Mouse (Mus musculus) midbrain, postnatal 0 days (tissue): ENCODE measurements around the gene Actl6a. TPM values are rescaled to one million over a fixed set of nuclear protein-coding genes. Genes with fewer than 3 reads are reported as not detected.

Experiments used
- ATAC-seq: fragments of 200-750 bp; cut with Nextera tagmentation; 2 replicates; pipeline ENCODE4 v1.8.0; 2017; ENCODE audit warnings: moderate number of reproducible peaks, mild to moderate bottlenecking, moderate TSS enrichment, moderate library complexity; ENCODE audit not compliant: low FRiP score
- DNase-seq: peaks from one replicate; pipeline ENCODE4 v3.0.0-alpha.2; 2015; ENCODE audit warnings: low spot score
- H3K27ac ChIP-seq: fragments of 300-500 bp; sonication (generic); 2 replicates; pipeline ENCODE4 v1.5.1; 2014; ENCODE audit warnings: low read depth, mild to moderate bottlenecking, low read length, mixed read lengths
- H3K27me3 ChIP-seq: fragments of 300-500 bp; sonication (generic); 2 replicates; pipeline ENCODE4 v1.6.1; 2014; ENCODE audit warnings: low read length, control low read depth, mixed read lengths; ENCODE audit not compliant: insufficient read depth
- H3K36me3 ChIP-seq: fragments of 300-500 bp; sonication (generic); 2 replicates; pipeline ENCODE4 v1.6.1; 2014; ENCODE audit warnings: low read length, control low read depth, mixed read lengths; ENCODE audit not compliant: insufficient read depth
- H3K4me1 ChIP-seq: fragments of 300-500 bp; sonication (generic); 2 replicates; pipeline ENCODE4 v1.6.1; 2014; ENCODE audit warnings: mild to moderate bottlenecking, control low read depth, antibody characterized with exemption, low read length, mixed read lengths; ENCODE audit not compliant: insufficient read depth
- H3K4me2 ChIP-seq: fragments of 300-500 bp; sonication (generic); 2 replicates; pipeline ENCODE4 v1.6.1; 2014; ENCODE audit warnings: low read depth, mild to moderate bottlenecking, low read length, mixed read lengths; ENCODE audit not compliant: poor library complexity, severe bottlenecking
- H3K4me3 ChIP-seq: fragments of 300-500 bp; sonication (generic); 2 replicates; pipeline ENCODE4 v1.5.1; 2014; ENCODE audit warnings: low read depth, mild to moderate bottlenecking, low read length, moderate library complexity
- H3K9ac ChIP-seq: fragments of 300-500 bp; sonication (generic); replicated peaks from 2 replicates; pipeline ENCODE4 v1.6.1; 2014; ENCODE audit warnings: mild to moderate bottlenecking, low read length, moderate library complexity, mixed read lengths; ENCODE audit not compliant: poor library complexity, severe bottlenecking
- H3K9me3 ChIP-seq: fragments of 300-500 bp; sonication (generic); 2 replicates; pipeline ENCODE4 v1.6.1; 2016; ENCODE audit warnings: low read length, control low read depth
- CTCF ChIP-seq: IDR thresholded peaks from 2 replicates; pipeline ENCODE4 v1.5.1; 2016; ENCODE audit warnings: antibody characterized with exemption, mild to moderate bottlenecking
- WGBS: fragments of 180-500 bp; shearing (Covaris S2); extraction: QIAGEN DNeasy Blood & Tissue Kit; methylation state at CpG from one replicate; pipeline ENCODE4 v1.1.7; 2014; 5-methylcytosine and 5-hydroxymethylcytosine counted together
- polyA plus RNA-seq: library from polyadenylated mRNA; unstranded; fragments of >200 nt; fragmentation: Nextera tagmentation; extraction: Ambion mirVana; gene quantifications from 2 replicates; pipeline ENCODE4 v1.2.1, GENCODE M21; 2015
- total RNA-seq: library from RNA; depleted of rRNA; stranded (reverse); fragments of >200 nt; gene quantifications from 2 replicates; pipeline ENCODE4 v1.2.3, GENCODE M21; 2014; rRNA removed

Gene Actl6a
- total and polyA plus RNA-seq, 2 experiments from 2014 or later, result 17.5 to 39.3 TPM

GRCm38 (mm10) chr3:32770781-32771180 lies 64.7 kb downstream of the Actl6a start:
- DNase-seq, result no peak
- Histone ChIP-seq H3K27ac (no peak overlapping the region), H3K9me3 (no peaks in the 10 kb centered on the region), H3K4me2 (no peak overlapping the region), H3K9ac (no peak overlapping the region), H3K27me3 (no peaks in the 10 kb centered on the region), H3K4me1 (no peaks in the 10 kb centered on the region), H3K4me3 (no peak overlapping the region), H3K36me3 (no peaks in the 10 kb centered on the region)
- no peak for TF ChIP-seq CTCF
- ATAC-seq, result no peak
- 72% methylated on average over 2 of the region's 2 CpGs for WGBS

Other genes starting within 250 kb of the Actl6a start
- gene Kcnmb3, start 214.1 kb upstream of the Actl6a start, total RNA-seq, result 0.24 TPM in 1 of 2 replicates, not detected in the other
- gene Kcnmb3, start 214.1 kb upstream of the Actl6a start, polyA plus RNA-seq, result 0.09 and 0.12 TPM in 2 replicates
- 50.2 and 64.6 TPM in 2 replicates for gene Zfp639, start 196.0 kb upstream of the Actl6a start, total RNA-seq
- 40.6 and 43.5 TPM in 2 replicates for gene Zfp639, start 196.0 kb upstream of the Actl6a start, polyA plus RNA-seq
- 27.5 and 37.8 TPM in 2 replicates for gene Mfn1, start 176.8 kb upstream of the Actl6a start, total RNA-seq
- gene Mfn1, start 176.8 kb upstream of the Actl6a start, polyA plus RNA-seq, result 29.9 and 39.4 TPM in 2 replicates
- 118 and 150 TPM in 2 replicates for gene Gnb4, start 89.7 kb upstream of the Actl6a start, total RNA-seq
- 121 and 127 TPM in 2 replicates for gene Gnb4, start 89.7 kb upstream of the Actl6a start, polyA plus RNA-seq
- 442 and 559 TPM in 2 replicates for gene Ndufb5, start 30.7 kb downstream of the Actl6a start, total RNA-seq
- gene Ndufb5, start 30.7 kb downstream of the Actl6a start, polyA plus RNA-seq, result 354 and 359 TPM in 2 replicates
- 10.4 and 20.4 TPM in 2 replicates for gene Mrpl47, start 31.3 kb downstream of the Actl6a start, total RNA-seq
- gene Mrpl47, start 31.3 kb downstream of the Actl6a start, polyA plus RNA-seq, result 25.4 and 30.7 TPM in 2 replicates
- gene Usp13, start 111.2 kb downstream of the Actl6a start, total RNA-seq, result 11.9 and 14.6 TPM in 2 replicates
- gene Usp13, start 111.2 kb downstream of the Actl6a start, polyA plus RNA-seq, result 14.6 and 16.0 TPM in 2 replicates